Mouse (Mus musculus): Measurements from ENCODE around the gene Psap.

The Psap gene

GRCm38 (mm10) chr10:60287726-60288125, 10.3 kb downstream of the Psap start:
- DNase-seq (ENCODE audit: low spot score), result no peak

- DNase-seq (ENCODE audit: low spot score), result no peak
Observed at GRCm38 (mm10) chr10:60289216-60289615, 11.8 kb downstream of the Psap start.

- no peak for DNase-seq (ENCODE audit: low spot score)
Observed at GRCm38 (mm10) chr10:60290026-60290738, 12.8 kb downstream of the Psap start.

GRCm38 (mm10) chr10:60290739-60291110, 13.3 kb downstream of the Psap start:
- no peak for DNase-seq (ENCODE audit: low spot score)

- no peak for DNase-seq (ENCODE audit: low spot score)
Observed at GRCm38 (mm10) chr10:60292209-60292608, 14.8 kb downstream of the Psap start.

GRCm38 (mm10) chr10:60294621-60295020, 17.2 kb downstream of the Psap start:
- DNase-seq (ENCODE audit: low spot score), result no peak

- DNase-seq (ENCODE audit: low spot score), result no peak
Observed at GRCm38 (mm10) chr10:60295356-60295755, 17.9 kb downstream of the Psap start.

GRCm38 (mm10) chr10:60296027-60296426, 18.6 kb downstream of the Psap start:
- DNase-seq (ENCODE audit: low spot score), result no peak

- DNase-seq (ENCODE audit: low spot score), result no peak
Observed at GRCm38 (mm10) chr10:60299636-60300035, 22.2 kb downstream of the Psap start.

GRCm38 (mm10) chr10:60303419-60303818, 26.0 kb downstream of the Psap start:
- no peak for DNase-seq (ENCODE audit: low spot score)

- DNase-seq (ENCODE audit: low spot score), result peak; percentile 97
Observed at GRCm38 (mm10) chr10:60304854-60305628, 27.6 kb downstream of the Psap start.

GRCm38 (mm10) chr10:60310629-60311028, 33.2 kb downstream of the Psap start:
- DNase-seq (ENCODE audit: low spot score), result no peak

- DNase-seq (ENCODE audit: low spot score), result no peak
Observed at GRCm38 (mm10) chr10:60313606-60314005, 36.2 kb downstream of the Psap start.

- DNase-seq (ENCODE audit: low spot score), result no peak
Observed at GRCm38 (mm10) chr10:60316166-60316565, 38.7 kb downstream of the Psap start.

- DNase-seq (ENCODE audit: low spot score), result no peak
Observed at GRCm38 (mm10) chr10:60328963-60329650, 51.7 kb downstream of the Psap start.

GRCm38 (mm10) chr10:60334583-60334982, 57.2 kb downstream of the Psap start:
- DNase-seq (ENCODE audit: low spot score), result no peak

- no peak for DNase-seq (ENCODE audit: low spot score)
Observed at GRCm38 (mm10) chr10:60335021-60335420, 57.6 kb downstream of the Psap start.

- DNase-seq (ENCODE audit: low spot score), result no peak
Observed at GRCm38 (mm10) chr10:60341528-60341927, 64.1 kb downstream of the Psap start.

- no peak for DNase-seq (ENCODE audit: low spot score)
Observed at GRCm38 (mm10) chr10:60344111-60344510, 66.7 kb downstream of the Psap start.

GRCm38 (mm10) chr10:60346056-60346455, 68.6 kb downstream of the Psap start:
- no peak for DNase-seq (ENCODE audit: low spot score)

GRCm38 (mm10) chr10:60346701-60347405, 69.4 kb downstream of the Psap start, which contains the start of gene Vsir:
Gene Vsir (plus strand): TSS chr10:60346851.
- peak; percentile 83 for DNase-seq (ENCODE audit: low spot score)
